Mouse (Mus musculus): ENCODE data around the gene Nucks1. TPM values are rescaled to one million over a fixed set of nuclear protein-coding genes. Genes with fewer than 3 reads are reported as not detected.

Nucks1 gene
- polyA plus RNA-seq, 1 experiment from 2014 or later = 130 TPM

- Histone ChIP-seq H3K4me3 (replicated peaks) (no peak overlapping the region), H3K4me2 (no peak overlapping the region), H3K4me1 (replicated peaks) (peaks cover 4% of the 10 kb centered on the region; the same call in 1 of the 2 replicates), H3K27me3 (peaks cover 30% of the 10 kb centered on the region), H3K9me3 (no peaks in the 10 kb centered on the region), H3K9ac (replicated peaks) (no peak overlapping the region), H3K27ac (no peak overlapping the region), H3K36me3 (no peaks in the 10 kb centered on the region)
- WGBS = 82% methylated on average over 12 of the region's 12 CpGs
- no peak for ATAC-seq (ENCODE audit: insufficient number of reproducible peaks, insufficient read depth, low FRiP score, low TSS enrichment, low read depth)
These were observed 44.0 kb downstream of the Nucks1 start for GRCm38 (mm10) chr1:131954242-131954865.

- 11% methylated on average over 3 of the region's 3 CpGs for WGBS
- ATAC-seq (ENCODE audit: insufficient number of reproducible peaks, insufficient read depth, low FRiP score, low TSS enrichment, low read depth) = no peak
- Histone ChIP-seq H3K9me3 (no peaks in the 10 kb centered on the region), H3K36me3 (no peaks in the 10 kb centered on the region), H3K4me2 (no peak overlapping the region), H3K9ac (replicated peaks) (no peak overlapping the region), H3K4me3 (replicated peaks) (no peak overlapping the region), H3K4me1 (replicated peaks) (peaks cover 4% of the 10 kb centered on the region), H3K27ac (no peak overlapping the region), H3K27me3 (peaks cover 31% of the 10 kb centered on the region)
These were observed 44.9 kb downstream of the Nucks1 start for GRCm38 (mm10) chr1:131955131-131955757.

- Histone ChIP-seq H3K36me3 (no peaks in the 10 kb centered on the region), H3K4me1 (replicated peaks) (peaks cover 6% of the 10 kb centered on the region), H3K9ac (replicated peaks) (no peak overlapping the region), H3K27ac (no peak overlapping the region), H3K27me3 (peaks cover 51% of the 10 kb centered on the region), H3K4me3 (replicated peaks) (no peak overlapping the region), H3K4me2 (no peak overlapping the region), H3K9me3 (no peaks in the 10 kb centered on the region)
- WGBS = 78% methylated on average over 5 of the region's 5 CpGs
- no peak for ATAC-seq (ENCODE audit: insufficient number of reproducible peaks, insufficient read depth, low FRiP score, low TSS enrichment, low read depth)
These were observed 47.1 kb downstream of the Nucks1 start for GRCm38 (mm10) chr1:131957416-131957815.

- Histone ChIP-seq H3K27me3 (peaks cover 72% of the 10 kb centered on the region), H3K4me3 (replicated peaks) (no peak overlapping the region), H3K36me3 (no peaks in the 10 kb centered on the region), H3K27ac (no peak overlapping the region), H3K9ac (replicated peaks) (no peak overlapping the region), H3K9me3 (no peaks in the 10 kb centered on the region), H3K4me2 (no peak overlapping the region), H3K4me1 (replicated peaks) (peaks cover 13% of the 10 kb centered on the region)
- 56% methylated on average over 2 of the region's 2 CpGs for WGBS
- no peak for ATAC-seq (ENCODE audit: insufficient number of reproducible peaks, insufficient read depth, low FRiP score, low TSS enrichment, low read depth)
These were observed 50.7 kb downstream of the Nucks1 start for GRCm38 (mm10) chr1:131961004-131961403.

GRCm38 (mm10) chr1:131962606-131963084 is 52.3 kb downstream of the Nucks1 start, which contains the start of gene Slc45a3:
TSS of gene Slc45a3 (plus strand) at chr1:131962967.
- Histone ChIP-seq H3K4me1 (replicated peaks) (peaks cover 24% of the 10 kb centered on the region), H3K27ac (no peak within 1 kb of the TSS), H3K9ac (replicated peaks) (peak within 1 kb of the TSS; percentile 73), H3K4me3 (replicated peaks) (peak within 1 kb of the TSS; percentile 84), H3K4me2 (peak within 1 kb of the TSS; percentile 99), H3K36me3 (no peaks in the 10 kb centered on the region), H3K27me3 (peaks cover 64% of the 10 kb centered on the region), H3K9me3 (no peaks in the 10 kb centered on the region)
- ATAC-seq (ENCODE audit: insufficient number of reproducible peaks, insufficient read depth, low FRiP score, low TSS enrichment, low read depth) = peak; percentile 64
- 1% methylated on average over 33 of the region's 35 CpGs for WGBS

GRCm38 (mm10) chr1:131963085-131963951 is 53.0 kb downstream of the Nucks1 start:
- H3K27ac ChIP-seq = no peak overlapping the region
- peak overlapping the region; percentile 73 for H3K9ac ChIP-seq (replicated peaks)
- peak; percentile 60 for ATAC-seq (ENCODE audit: insufficient number of reproducible peaks, insufficient read depth, low FRiP score, low TSS enrichment, low read depth)
- peaks cover 58% of the 10 kb centered on the region for H3K27me3 ChIP-seq
- H3K4me2 ChIP-seq = peak overlapping the region; percentile 99
- peak overlapping the region; percentile 84 for H3K4me3 ChIP-seq (replicated peaks)
- H3K36me3 ChIP-seq = no peaks in the 10 kb centered on the region
- peaks cover 25% of the 10 kb centered on the region for H3K4me1 ChIP-seq (replicated peaks)
- no peaks in the 10 kb centered on the region for H3K9me3 ChIP-seq
- WGBS = under 1% methylated on average over 59 of the region's 76 CpGs

- Histone ChIP-seq H3K27me3 (peaks cover 63% of the 10 kb centered on the region), H3K4me3 (replicated peaks) (peak overlapping the region; percentile 84), H3K27ac (no peak overlapping the region), H3K36me3 (no peaks in the 10 kb centered on the region), H3K4me1 (replicated peaks) (peaks cover 28% of the 10 kb centered on the region), H3K9ac (replicated peaks) (no peak overlapping the region), H3K4me2 (peak overlapping the region; percentile 99), H3K9me3 (no peaks in the 10 kb centered on the region)
- 19% methylated on average over 5 of the region's 5 CpGs for WGBS
- ATAC-seq (ENCODE audit: insufficient number of reproducible peaks, insufficient read depth, low FRiP score, low TSS enrichment, low read depth) = no peak
These were observed 53.8 kb downstream of the Nucks1 start for GRCm38 (mm10) chr1:131964100-131964499.

- no peak for ATAC-seq (ENCODE audit: insufficient number of reproducible peaks, insufficient read depth, low FRiP score, low TSS enrichment, low read depth)
- Histone ChIP-seq H3K36me3 (no peaks in the 10 kb centered on the region), H3K9me3 (no peaks in the 10 kb centered on the region), H3K4me3 (replicated peaks) (no peak overlapping the region), H3K4me1 (replicated peaks) (peaks cover 28% of the 10 kb centered on the region), H3K27ac (no peak overlapping the region), H3K9ac (replicated peaks) (no peak overlapping the region), H3K4me2 (no peak overlapping the region), H3K27me3 (peaks cover 63% of the 10 kb centered on the region)
- 72% methylated on average over 7 of the region's 7 CpGs for WGBS
These were observed 54.2 kb downstream of the Nucks1 start for GRCm38 (mm10) chr1:131964580-131964979.

GRCm38 (mm10) chr1:131965818-131966217 is 55.5 kb downstream of the Nucks1 start:
- no peak overlapping the region for H3K27ac ChIP-seq
- ATAC-seq (ENCODE audit: insufficient number of reproducible peaks, insufficient read depth, low FRiP score, low TSS enrichment, low read depth) = no peak
- WGBS = 36% methylated on average over 5 of the region's 5 CpGs
- H3K4me3 ChIP-seq (replicated peaks) = no peak overlapping the region
- H3K4me1 ChIP-seq (replicated peaks) = peaks cover 40% of the 10 kb centered on the region
- no peaks in the 10 kb centered on the region for H3K36me3 ChIP-seq
- no peaks in the 10 kb centered on the region for H3K9me3 ChIP-seq
- no peak overlapping the region for H3K9ac ChIP-seq (replicated peaks)
- peaks cover 61% of the 10 kb centered on the region for H3K27me3 ChIP-seq
- H3K4me2 ChIP-seq = no peak overlapping the region

- Histone ChIP-seq H3K27ac (no peak overlapping the region), H3K27me3 (peaks cover 53% of the 10 kb centered on the region), H3K9me3 (no peaks in the 10 kb centered on the region), H3K4me1 (replicated peaks) (peaks cover 55% of the 10 kb centered on the region), H3K4me3 (replicated peaks) (no peak overlapping the region), H3K4me2 (no peak overlapping the region), H3K9ac (replicated peaks) (no peak overlapping the region), H3K36me3 (no peaks in the 10 kb centered on the region)
- 65% methylated on average over 7 of the region's 7 CpGs for WGBS
- ATAC-seq (ENCODE audit: insufficient number of reproducible peaks, insufficient read depth, low FRiP score, low TSS enrichment, low read depth) = no peak
These were observed 57.0 kb downstream of the Nucks1 start for GRCm38 (mm10) chr1:131967336-131967735.

- no peak for ATAC-seq (ENCODE audit: insufficient number of reproducible peaks, insufficient read depth, low FRiP score, low TSS enrichment, low read depth)
- no peak overlapping the region for H3K4me2 ChIP-seq
- 46% methylated on average over 3 of the region's 3 CpGs for WGBS
- no peak overlapping the region for H3K27ac ChIP-seq
- H3K4me1 ChIP-seq (replicated peaks) = peaks cover 63% of the 10 kb centered on the region
- H3K9ac ChIP-seq (replicated peaks) = no peak overlapping the region
- no peak overlapping the region for H3K4me3 ChIP-seq (replicated peaks)
- no peaks in the 10 kb centered on the region for H3K36me3 ChIP-seq
- H3K9me3 ChIP-seq = no peaks in the 10 kb centered on the region
- H3K27me3 ChIP-seq = peaks cover 41% of the 10 kb centered on the region
These were observed 58.2 kb downstream of the Nucks1 start for GRCm38 (mm10) chr1:131968556-131968955.
